Mouse (Mus musculus): ENCODE results near the gene Gli1. TPM values are rescaled to one million over a fixed set of nuclear protein-coding genes. Genes with fewer than 3 reads are reported as not detected.

Gli1 gene
- total RNA-seq (2022) = under 1 TPM; 0.48 to 0.99 (median 0.78) TPM

DNA sequence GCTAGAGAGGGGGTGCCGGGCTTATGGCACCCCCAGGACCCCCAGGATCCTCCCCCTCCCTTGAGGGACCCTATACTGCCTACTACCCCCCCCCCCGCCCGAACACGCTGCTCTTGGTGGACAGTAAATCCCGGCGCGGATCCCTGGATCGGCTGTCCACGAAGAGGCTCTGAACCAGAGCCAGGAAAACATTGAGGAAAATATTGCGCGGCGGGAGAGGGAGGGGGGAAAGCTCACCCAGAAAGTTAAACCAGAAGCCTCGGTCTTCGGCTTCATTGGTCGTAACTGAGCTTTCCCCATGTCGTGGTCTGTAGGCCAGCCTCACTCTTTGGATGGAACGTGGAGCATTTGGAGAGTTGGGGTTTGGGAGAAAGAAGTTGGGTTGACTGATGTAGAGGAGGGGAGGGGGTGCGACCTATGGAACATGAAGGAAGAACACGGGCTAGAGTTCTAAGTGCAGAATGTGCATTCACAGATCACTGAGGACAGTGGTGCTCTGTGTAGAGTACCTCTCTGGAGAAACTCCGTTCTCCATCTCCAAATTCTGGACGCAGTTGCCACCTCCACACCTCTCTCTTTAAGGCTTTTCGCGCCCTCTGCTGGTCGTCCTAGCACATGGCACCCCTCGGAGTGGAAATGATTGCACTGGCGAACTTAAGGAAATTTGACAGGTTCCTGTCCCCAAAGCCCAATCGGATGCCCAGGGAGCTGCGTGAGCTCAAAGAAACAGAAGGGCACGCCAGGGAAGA lies at the start of gene Gli1:
Gli1 (minus strand) TSS at position 84 of the 749 bp plus-strand sequence.
- peak; percentile 60 to 76 for DNase-seq (ENCODE audit: low spot score in 2 of 2)

- DNase-seq (ENCODE audit: low spot score in 2 of 2) = no peak
These were observed 40.0 kb upstream of the Gli1 start for GRCm38 (mm10) chr10:127381743-127382134.

DNA sequence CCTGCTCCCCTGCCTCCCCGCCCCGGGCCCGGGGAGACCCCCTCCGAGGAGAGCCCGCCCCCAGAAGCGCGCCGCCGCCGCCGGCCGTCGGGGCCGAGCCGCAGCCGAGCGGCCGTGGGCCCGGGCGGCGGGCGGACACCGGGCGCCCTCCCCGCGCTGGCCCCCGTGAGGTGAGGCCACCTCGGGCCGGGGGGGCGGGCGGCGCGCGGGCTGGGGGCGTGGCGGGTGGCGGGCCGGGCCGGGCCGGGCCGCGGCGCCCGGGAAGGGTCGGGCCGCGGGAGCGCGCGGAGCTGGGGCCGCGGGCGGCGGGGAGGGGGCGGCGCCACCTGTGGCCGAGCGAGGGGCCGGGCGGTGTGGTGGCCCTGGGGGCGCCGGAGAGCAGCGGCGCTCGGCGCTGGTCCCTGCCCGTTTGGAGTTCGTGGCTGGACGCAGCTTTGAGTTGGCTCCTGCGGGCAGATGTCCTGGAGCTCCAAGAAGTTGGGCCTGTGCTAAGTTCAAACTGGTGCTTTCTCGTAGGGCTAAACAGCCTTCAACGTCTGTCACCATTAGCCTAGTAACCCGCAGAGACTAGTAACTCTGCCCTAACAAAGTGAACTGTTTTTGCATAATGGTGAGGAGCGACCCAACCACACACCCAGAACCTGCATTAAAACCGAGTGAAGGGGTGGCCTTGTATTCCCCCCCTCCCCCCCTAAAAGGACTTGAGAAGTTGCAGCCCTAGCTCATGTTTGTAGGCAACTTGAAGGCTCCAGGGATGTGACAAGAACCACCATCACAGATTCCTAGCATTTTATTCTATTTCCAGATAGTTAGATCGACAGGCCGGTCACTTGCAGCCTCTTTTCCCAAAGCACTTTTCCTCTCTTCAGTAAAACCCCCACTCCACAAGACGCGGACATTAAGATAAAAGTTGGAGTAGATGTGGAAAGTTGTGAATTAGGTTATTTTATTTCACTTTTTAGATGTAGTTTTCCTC lies 39.3 kb upstream of the Gli1 start:
- DNase-seq (ENCODE audit: low spot score in 2 of 2) = peak; percentile 22 to 51

GRCm38 (mm10) chr10:127380251-127380691 lies 38.5 kb upstream of the Gli1 start, which contains the start of gene R3hdm2:
Gene R3hdm2, plus strand, starts transcription at chr10:127380327.
- DNase-seq (ENCODE audit: low spot score in 2 of 2) = peak; percentile 84 to 88

- DNase-seq (ENCODE audit: low spot score in 2 of 2) = no peak
These were observed 37.9 kb upstream of the Gli1 start for GRCm38 (mm10) chr10:127379654-127380053.

GRCm38 (mm10) chr10:127377700-127378099 lies 35.9 kb upstream of the Gli1 start:
- no peak for DNase-seq (ENCODE audit: low spot score in 2 of 2)

DNA sequence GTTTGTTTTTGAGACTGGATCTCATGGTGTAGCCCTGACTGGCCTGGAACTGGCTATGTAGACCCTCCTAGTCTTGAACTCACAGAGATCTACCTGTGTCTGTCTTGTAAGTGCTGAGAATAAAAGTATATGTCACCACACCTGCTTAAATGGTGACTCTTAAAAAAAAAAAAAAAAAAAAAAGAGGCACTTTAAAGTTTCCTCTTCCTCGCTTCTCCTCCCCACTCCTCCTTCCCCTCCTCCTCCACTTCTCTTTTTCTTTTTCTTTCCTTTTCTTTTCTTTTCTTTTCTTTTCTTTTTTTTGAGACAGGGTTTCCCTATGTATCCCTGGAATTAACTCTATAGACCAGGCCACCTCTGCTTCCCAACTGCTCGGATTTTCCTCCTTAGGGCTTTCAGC lies 29.2 kb upstream of the Gli1 start:
- DNase-seq (ENCODE audit: low spot score in 2 of 2) = no peak

GRCm38 (mm10) chr10:127369834-127370820 lies 28.4 kb upstream of the Gli1 start, which contains the start of gene Inhbc:
Gene Inhbc, minus strand, starts transcription at chr10:127370431.
- DNase-seq (ENCODE audit: low spot score in 2 of 2) = no peak

DNA sequence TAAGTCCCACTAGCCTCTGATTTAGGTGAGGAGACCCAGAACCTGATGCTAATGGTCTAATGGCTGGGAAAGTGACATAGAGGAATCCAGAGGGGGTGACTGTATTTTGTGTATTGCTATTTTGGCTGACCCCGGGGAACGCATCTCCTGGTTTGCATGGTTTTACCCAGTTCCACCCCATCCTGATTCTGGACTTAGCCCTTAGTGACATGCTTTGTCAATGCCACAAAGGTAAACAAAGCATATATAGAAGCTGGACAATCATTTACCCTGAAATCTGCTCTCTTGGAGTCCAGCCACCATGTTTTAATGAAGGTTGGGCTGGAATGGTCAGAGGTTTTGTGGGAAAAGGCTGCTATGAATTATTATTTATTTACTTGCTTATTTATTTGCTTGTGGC lies 26.5 kb upstream of the Gli1 start:
- no peak for DNase-seq (ENCODE audit: low spot score in 2 of 2)

- no peak for DNase-seq (ENCODE audit: low spot score in 2 of 2)
These were observed 25.3 kb upstream of the Gli1 start for GRCm38 (mm10) chr10:127367116-127367515.

GRCm38 (mm10) chr10:127360714-127361113 lies 18.9 kb upstream of the Gli1 start:
- DNase-seq (ENCODE audit: low spot score in 2 of 2) = no peak

DNA sequence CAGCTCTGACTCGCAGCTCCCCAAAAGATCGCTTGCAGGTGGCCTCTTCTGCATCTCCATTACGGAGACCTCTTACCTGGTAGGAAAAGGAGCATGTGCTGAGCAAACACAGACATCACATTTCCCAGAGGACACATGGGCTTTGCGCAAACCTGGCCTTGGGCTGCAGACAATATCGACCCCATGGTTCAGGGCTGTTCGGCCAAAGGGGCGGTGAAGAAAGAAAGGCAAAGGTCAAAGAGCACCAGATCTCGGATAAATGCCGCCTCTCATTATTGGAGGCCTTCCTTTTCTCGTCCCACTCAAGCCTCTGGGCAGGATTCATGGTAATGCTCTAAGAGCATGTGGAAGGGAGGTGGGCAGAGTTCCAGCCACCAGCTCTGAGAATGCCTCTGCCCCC lies 13.6 kb upstream of the Gli1 start:
- no peak for DNase-seq (ENCODE audit: low spot score in 2 of 2)

DNA sequence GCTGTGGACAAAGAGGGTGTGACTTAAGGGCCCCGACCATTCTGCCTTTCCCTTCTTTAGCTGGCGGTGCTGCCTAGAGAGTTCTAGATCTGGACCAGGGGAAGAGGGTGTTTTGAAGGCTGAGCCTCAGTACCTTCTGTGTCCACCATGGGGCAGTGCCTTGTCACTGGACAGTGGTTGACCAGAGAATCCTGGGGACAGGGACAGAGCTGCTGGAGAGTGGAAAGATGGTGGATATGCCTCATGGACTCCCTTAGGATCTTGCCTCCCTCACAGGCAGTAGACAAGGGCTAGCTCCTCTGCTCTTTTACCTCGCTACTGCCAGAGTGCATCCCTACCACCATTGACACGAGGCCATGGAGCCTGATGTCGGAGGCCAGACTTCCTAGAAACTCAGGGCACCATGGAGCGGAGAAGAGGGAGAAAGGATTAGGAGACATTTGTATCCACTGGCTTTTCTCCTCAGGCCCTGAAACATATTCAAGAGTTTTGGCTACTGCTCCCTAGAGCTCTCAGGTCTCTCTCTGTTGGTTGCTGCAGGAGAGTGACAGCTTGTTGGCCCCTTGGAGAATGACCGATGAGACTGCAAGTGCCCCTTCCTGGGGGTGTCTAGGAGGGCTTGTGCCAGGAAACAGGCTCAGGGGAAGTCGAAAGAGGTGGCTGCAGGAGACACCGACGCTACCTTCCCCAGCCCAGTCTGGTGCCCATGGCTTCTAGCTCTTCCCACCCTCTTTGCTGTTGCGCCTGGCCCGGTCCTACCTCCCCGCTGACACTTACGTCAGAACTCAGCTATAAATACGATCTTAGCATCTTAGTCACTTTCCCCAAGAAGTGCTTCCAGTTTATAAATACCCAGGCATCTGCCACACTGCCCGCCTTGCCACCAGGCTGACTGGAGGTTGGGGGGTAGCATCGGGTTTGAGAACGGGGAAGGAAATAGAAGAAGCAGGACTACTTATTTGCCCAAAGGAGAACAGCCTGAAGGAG lies 12.4 kb upstream of the Gli1 start, which contains the start of gene Inhbe:
Inhbe (minus strand) TSS at position 503 of the 987 bp plus-strand sequence.
- peak in 1 of 2 experiments; percentile 41 for DNase-seq (ENCODE audit: low spot score in 2 of 2)

GRCm38 (mm10) chr10:127352766-127353165 lies 11.0 kb upstream of the Gli1 start:
- DNase-seq (ENCODE audit: low spot score in 2 of 2) = no peak

- no peak for DNase-seq (ENCODE audit: low spot score in 2 of 2)
These were observed 10.4 kb upstream of the Gli1 start for GRCm38 (mm10) chr10:127352187-127352586.

- DNase-seq (ENCODE audit: low spot score in 2 of 2) = no peak
These were observed 9.9 kb upstream of the Gli1 start for GRCm38 (mm10) chr10:127351719-127352118.

DNA sequence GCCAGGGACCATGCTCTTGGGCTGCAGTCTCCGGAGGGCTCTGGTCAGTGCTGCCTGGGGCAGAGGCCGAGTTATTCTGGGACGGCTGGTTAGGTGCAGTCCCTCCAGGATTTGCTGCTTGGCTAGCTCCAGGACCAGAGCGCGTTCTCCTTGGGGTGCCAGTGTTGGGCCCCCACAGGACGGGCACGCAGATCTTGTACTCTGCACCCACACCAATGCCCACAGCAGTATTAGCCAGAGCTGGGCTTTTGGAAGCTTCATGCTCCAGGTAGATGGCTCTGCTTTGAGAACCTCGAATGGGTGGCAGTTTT lies 9.5 kb upstream of the Gli1 start:
- no peak for DNase-seq (ENCODE audit: low spot score in 2 of 2)

GRCm38 (mm10) chr10:127350594-127351284 lies 9.0 kb upstream of the Gli1 start:
- no peak for DNase-seq (ENCODE audit: low spot score in 2 of 2)

GRCm38 (mm10) chr10:127349810-127350209 lies 8.0 kb upstream of the Gli1 start:
- no peak for DNase-seq (ENCODE audit: low spot score in 2 of 2)
